Mouse (Mus musculus) liver, postnatal 0 days (tissue): ENCODE results near the gene Hao2.

Source experiments
- CTCF ChIP-seq: sonication (generic); IDR thresholded peaks from 2 replicates; pipeline ENCODE4 v1.5.1; 2016; ENCODE audit warnings: antibody characterized with exemption, low read depth
- EP300 ChIP-seq: IDR thresholded peaks from 2 replicates; pipeline ENCODE4 v1.6.1; 2016; ENCODE audit warnings: antibody characterized with exemption, low read depth, mild to moderate bottlenecking

DNA sequence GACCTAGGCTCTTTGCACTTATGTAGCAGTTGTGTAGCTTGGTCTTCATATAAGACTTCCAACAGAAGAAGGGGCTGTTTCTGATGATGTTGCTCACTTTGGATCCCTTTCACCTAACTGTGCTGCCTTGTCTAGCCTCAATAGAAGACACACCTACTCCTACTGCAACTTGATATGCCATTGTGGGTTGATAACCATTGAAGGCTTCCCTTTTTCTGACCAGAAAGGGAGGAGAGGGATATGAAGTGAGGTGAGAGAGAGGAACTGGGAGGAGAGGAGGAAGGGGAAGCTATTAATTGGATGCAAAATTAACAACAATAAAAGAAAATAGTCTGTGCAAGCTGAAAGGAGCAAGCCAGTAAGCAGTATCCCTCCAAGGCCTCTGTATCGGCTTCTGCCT is 30.2 kb downstream of the Hao2 start:
- TF ChIP-seq CTCF (no peak), EP300 (no peak)
